Mouse (Mus musculus) adrenal gland, postnatal 14 days (tissue): ENCODE measurements around the gene Anks6. TPM values are rescaled to one million over a fixed set of nuclear protein-coding genes. Genes with fewer than 3 reads are reported as not detected.

ENCODE experiments used
- DNase-seq: peaks from one replicate; pipeline ENCODE4 v3.0.0; 2021; ENCODE audit warnings: mixed read lengths
- total RNA-seq: library from RNA; stranded (reverse); gene quantifications from 2 replicates; pipeline ENCODE4 v1.2.3, GENCODE M21; 2021

The Anks6 gene
- total RNA-seq, 1 experiment from 2014 or later = 4.0 TPM

DNA sequence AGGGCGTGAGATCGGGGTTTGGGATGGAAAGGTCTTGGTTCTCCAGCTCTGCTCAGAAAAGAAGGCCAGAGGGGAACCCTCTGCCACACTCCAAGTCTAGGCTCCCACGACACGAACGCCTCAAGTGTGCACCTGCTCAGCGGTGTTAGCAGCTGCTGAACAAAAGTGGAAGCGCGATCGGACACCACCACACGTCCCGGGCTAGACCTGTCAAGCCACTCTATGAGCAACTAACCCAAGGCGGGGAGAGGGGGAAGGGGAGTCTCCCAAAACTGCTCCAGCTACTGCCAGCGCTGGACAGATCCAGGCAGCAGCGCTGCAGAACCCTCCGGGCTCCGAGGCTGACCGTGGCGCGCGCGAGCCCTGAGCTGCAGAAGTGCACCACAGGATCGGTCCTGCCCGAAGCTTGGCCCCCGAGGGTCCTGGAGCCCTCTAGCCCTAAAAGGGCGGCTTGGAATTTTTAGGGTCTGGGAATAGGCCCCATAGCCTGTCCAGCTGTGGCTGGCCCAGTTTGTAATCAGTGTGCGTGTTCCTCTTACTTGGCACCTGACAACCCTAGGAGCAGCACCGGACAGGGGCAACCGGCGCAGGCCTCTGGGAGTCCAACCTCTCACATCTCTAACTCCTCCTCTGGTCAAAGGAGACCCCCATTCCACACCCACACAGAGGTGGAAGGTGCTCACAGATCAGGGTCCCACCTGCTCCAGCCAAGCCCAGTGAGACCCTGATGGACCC, 66.8 kb downstream of the Anks6 start:
- peak; percentile 52 for DNase-seq

- no peak for DNase-seq
These were observed 67.4 kb downstream of the Anks6 start for GRCm38 (mm10) chr4:46989842-46990241.

DNA sequence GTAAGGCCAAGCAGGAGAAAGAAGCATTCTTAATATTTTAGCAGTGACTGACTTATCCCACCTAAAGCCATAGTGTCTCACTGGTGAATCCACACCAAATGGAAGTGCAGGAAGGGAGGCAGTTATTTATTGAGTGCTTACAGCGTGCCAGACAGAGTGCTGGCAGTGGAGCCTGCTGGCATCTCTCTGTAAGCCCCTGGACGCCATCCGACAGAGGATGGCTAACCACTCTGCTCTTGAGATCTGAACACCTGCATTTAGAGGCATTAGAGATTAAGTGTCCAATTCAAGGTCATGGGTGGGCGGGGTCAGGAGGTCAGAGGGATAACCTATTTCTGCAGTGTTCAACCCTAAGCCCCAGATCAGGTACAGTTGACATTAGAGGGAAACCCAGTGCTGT, 68.4 kb downstream of the Anks6 start:
- no peak for DNase-seq

DNA sequence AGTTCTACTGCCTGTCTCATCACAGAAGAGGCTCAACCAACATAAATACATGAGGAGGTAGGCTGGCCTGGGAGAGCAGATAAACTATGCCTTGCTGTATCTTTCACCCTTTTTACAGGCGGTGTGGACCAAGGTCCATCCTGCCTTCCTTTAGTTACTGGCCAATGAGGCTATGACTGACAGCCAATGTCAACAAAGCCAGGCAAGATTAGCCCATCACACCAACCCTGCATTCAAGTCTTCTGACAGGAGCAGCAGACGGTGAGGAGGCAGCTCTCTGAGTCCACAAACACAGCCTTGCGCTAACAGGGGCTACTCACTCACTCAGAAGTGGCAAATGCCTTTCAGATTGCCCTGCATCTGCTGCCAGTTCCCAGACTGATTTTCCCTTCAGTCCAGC, 69.0 kb downstream of the Anks6 start:
- no peak for DNase-seq

DNA sequence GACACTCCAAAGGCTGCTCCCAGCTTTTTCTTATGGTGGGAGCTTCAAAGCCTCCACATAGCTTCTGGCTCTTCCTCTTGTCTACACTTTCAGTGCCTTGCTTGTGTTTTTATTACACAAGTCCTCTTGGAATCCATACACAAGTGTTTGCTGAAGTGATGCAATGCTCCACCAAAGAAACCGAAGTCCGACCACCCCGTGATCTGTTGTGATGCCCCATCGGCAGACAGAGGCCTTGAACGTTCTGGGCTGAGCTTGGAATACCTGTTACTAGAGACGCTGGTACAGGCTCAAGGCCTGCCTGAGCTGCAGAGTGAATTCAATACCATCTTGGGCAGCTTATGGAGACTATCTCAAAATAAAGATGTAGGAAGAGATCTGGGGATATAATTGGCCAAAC, 69.4 kb downstream of the Anks6 start:
- DNase-seq = no peak

DNA sequence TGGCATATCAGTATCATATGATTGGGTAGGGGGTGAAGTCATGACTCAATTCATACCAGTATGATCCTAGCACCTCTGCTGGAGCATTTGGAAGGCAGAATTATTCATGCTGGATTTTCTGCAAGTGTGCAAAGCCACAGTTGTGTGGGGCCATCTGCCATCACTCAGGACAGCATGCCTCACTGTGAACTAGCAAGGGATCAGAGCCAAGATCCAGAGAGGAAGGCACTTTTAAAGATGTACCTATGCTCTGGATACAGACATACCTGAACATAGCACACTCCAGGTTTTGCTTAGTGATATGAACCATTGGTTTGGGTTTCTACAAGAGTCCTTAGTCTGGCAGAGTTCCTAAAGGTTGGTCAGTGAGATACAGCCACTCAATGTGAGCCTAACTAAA, 71.2 kb downstream of the Anks6 start:
- no peak for DNase-seq

DNA sequence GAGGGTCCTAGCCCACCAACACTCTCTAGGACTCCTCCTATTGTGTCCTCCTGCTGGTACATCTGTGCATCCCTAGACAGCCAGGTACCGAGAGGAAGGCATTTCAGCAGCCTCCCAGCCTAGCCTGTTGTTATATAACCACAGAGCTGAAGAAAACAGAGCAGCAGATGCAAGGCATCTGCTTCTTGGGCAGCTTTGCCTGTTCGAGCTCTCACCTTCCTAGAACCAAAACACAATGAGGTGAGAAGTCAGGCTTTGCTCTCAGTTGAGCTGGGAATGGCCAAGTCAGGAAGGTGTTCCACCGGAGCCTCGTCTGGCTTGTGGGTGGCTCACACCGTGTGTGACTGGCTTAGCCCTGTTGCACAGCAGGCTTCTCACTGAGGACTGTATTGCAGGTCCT, 74.3 kb downstream of the Anks6 start:
- no peak for DNase-seq

DNA sequence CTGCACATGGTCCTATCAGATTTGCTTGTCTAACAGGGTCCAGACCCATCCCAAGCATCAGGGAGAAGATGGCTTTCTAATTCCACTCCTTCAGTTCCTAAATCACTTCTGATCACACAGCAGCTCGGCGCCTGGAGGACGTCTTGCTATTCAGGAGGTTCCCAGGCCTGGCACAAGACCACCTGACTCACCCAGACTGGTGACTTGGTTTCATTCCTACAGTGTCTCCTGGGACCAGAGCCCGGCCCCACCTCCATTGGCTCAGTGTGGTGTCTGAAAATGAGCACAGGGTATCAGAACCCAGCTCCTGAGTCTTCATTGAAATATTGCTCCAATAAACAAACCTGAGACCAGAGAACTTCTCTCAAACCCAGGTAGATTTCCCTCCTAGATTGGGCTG, 75.1 kb downstream of the Anks6 start:
- no peak for DNase-seq

DNA sequence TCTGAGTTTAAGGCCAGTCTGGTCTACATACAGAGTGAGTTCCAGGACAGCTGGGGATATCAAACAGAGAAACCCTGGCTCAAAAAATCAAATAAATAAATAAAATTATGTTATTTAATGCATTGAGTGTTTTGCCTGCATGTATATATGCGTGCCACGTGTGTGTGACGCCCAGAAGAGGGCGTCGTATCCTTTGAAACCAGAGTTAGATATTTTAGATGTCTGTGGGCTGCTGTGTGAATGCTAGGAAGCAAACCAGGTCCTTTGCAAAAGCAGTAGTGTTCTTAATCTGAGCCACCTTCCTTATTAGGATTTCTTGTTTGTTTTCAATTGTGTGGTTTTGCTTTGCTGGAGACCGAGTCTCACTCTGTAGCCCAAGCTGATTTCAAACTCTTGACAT, 78.9 kb downstream of the Anks6 start:
- no peak for DNase-seq

GRCm38 (mm10) chr4:46977161-46977560, 80.1 kb downstream of the Anks6 start:
- DNase-seq = no peak

GRCm38 (mm10) chr4:46976671-46977071, 80.6 kb downstream of the Anks6 start:
- DNase-seq = no peak

DNA sequence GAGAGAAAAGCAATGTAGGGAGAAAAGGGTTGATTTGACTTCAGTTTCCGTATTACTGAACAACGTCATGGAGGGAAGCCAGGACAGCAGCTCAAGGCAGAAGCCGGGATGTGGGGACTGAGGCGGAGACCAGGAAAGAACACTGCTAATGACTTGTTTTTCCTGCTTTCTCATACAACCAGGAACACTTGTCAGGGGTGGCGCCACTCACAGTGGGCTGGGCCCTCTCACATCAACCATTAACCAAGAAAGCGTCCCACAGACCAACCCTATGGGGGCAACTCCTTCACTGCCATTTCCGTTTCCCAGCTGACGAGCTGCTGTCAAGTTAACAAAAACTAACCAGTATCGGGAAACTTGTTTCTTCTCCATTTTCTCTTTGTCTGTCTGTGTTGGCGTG, 83.9 kb downstream of the Anks6 start:
- no peak for DNase-seq

GRCm38 (mm10) chr4:46967981-46968380, 89.2 kb downstream of the Anks6 start:
- DNase-seq = no peak

DNA sequence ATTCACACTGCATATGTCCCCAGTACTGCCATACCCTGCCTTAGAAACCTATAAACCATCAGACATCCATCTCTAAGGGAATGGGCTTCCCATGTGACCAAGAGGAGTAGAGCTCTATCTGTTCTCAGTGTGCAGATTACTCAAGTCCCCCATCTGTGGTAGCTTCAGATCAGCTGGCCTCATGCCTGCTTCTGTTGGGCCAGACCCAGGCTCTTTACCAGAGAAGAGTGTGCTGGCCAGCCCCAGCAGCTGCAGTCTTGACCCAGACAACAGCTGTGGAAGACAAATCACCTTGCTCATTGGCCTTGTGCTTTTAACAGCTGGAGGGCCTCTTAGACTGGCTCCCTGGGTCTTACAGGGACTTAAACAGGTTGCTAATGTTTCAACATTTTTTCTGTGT, 90.7 kb downstream of the Anks6 start:
- no peak for DNase-seq

Other genes starting within 250 kb of the Anks6 start
- gene Gabbr2, start 65.6 kb downstream of the Anks6 start, total RNA-seq = 0.71 and 0.74 TPM in 2 replicates
- gene Galnt12, start 34.5 kb upstream of the Anks6 start, total RNA-seq = 0.74 and 1.7 TPM in 2 replicates
- gene Col15a1, start 150.7 kb upstream of the Anks6 start, total RNA-seq = 72.9 and 74.5 TPM in 2 replicates